Mouse (Mus musculus): ENCODE data around the gene Eya2. TPM values are rescaled to one million over a fixed set of nuclear protein-coding genes. Genes with fewer than 3 reads are reported as not detected.

Eya2 gene
- total and polyA plus RNA-seq, 2 experiments from 2014 or later: 10.0 to 20.1 TPM

DNA sequence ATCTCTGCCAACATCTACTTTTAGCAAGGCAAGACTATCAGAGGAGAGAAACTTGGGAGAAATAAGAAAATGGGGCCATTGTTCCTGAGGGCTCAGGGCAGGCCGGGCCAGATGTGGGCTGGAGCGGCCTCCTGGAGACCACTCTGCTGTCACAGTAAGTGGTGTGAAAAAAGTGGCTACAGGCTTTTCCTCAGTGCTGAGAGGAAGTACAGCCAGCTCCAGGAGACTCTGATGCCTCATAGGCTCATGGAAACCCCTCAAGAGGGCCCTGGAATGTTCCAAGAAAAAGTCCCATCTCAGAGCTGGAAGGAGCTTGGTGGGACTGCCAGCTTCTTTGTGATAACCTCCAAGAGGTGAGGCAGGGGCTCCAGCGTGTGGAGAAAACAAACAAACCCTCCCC is 27.8 kb downstream of the Eya2 start:
- Histone ChIP-seq H3K9me3 (ENCODE audit: low read length) (no peaks in the 10 kb centered on the region), H3K4me3 (ENCODE audit: low read length) (no peak overlapping the region), H3K27me3 (ENCODE audit: insufficient read depth, low read length) (no peaks in the 10 kb centered on the region), H3K4me1 (ENCODE audit: insufficient read depth, low read length) (no peaks in the 10 kb centered on the region), H3K9ac (replicated peaks; ENCODE audit: low read length) (no peak overlapping the region), H3K4me2 (ENCODE audit: low read depth, low read length) (no peak overlapping the region), H3K27ac (no peak overlapping the region), H3K36me3 (ENCODE audit: insufficient read depth, low read length) (no peaks in the 10 kb centered on the region)
- no peak for ATAC-seq
- DNase-seq (ENCODE audit: low spot score): no peak
- 53% methylated on average over 3 of the region's 3 CpGs for WGBS
- no peak for TF ChIP-seq CTCF (IDR thresholded peaks at IDR 0.05; ENCODE audit: low read depth)

DNA sequence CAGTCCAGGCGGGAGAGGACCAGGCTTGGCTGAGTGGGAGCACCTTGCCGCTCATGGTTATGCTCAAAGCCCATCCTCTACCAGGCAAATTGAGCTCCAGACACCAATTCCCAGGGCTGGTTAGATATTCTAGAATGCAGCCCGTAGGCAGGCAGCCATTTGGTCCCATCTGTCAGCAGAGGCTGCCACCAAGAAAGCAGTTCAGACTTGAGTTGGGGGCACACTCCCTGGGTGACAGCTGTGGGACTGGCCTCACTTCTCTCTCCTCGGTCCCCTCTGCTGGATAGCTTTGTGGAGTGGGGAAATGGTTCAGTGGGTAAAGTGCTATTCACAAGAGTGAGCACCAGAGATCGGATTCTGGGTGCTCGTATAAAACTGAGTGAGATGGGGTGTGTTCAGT is 32.0 kb downstream of the Eya2 start:
- H3K9ac ChIP-seq (replicated peaks; ENCODE audit: low read length): no peak overlapping the region
- 46% methylated on average over 6 of the region's 6 CpGs for WGBS
- no peak overlapping the region for H3K4me2 ChIP-seq (ENCODE audit: low read depth, low read length)
- no peaks in the 10 kb centered on the region for H3K27me3 ChIP-seq (ENCODE audit: insufficient read depth, low read length)
- DNase-seq (ENCODE audit: low spot score) (peak; percentile 38), ATAC-seq (no peak)
- no peaks in the 10 kb centered on the region for H3K4me1 ChIP-seq (ENCODE audit: insufficient read depth, low read length)
- H3K27ac ChIP-seq: no peak overlapping the region
- H3K4me3 ChIP-seq (ENCODE audit: low read length): no peak overlapping the region
- H3K9me3 ChIP-seq (ENCODE audit: low read length): no peaks in the 10 kb centered on the region
- no peaks in the 10 kb centered on the region for H3K36me3 ChIP-seq (ENCODE audit: insufficient read depth, low read length)
- no peak for TF ChIP-seq CTCF (IDR thresholded peaks at IDR 0.05; ENCODE audit: low read depth)

- H3K36me3 ChIP-seq (ENCODE audit: insufficient read depth, low read length): no peaks in the 10 kb centered on the region
- no peaks in the 10 kb centered on the region for H3K4me1 ChIP-seq (ENCODE audit: insufficient read depth, low read length)
- H3K9ac ChIP-seq (replicated peaks; ENCODE audit: low read length): no peak overlapping the region
- no peaks in the 10 kb centered on the region for H3K27me3 ChIP-seq (ENCODE audit: insufficient read depth, low read length)
- no peaks in the 10 kb centered on the region for H3K9me3 ChIP-seq (ENCODE audit: low read length)
- WGBS: 67% methylated on average over 6 of the region's 6 CpGs
- DNase-seq (ENCODE audit: low spot score) (peak; percentile 23), ATAC-seq (no peak)
- H3K4me3 ChIP-seq (ENCODE audit: low read length): no peak overlapping the region
- H3K4me2 ChIP-seq (ENCODE audit: low read depth, low read length): no peak overlapping the region
- H3K27ac ChIP-seq: no peak overlapping the region
- no peak for TF ChIP-seq CTCF (IDR thresholded peaks at IDR 0.05; ENCODE audit: low read depth)
Observed at GRCm38 (mm10) chr2:165627974-165628373, 33.1 kb downstream of the Eya2 start.

DNA sequence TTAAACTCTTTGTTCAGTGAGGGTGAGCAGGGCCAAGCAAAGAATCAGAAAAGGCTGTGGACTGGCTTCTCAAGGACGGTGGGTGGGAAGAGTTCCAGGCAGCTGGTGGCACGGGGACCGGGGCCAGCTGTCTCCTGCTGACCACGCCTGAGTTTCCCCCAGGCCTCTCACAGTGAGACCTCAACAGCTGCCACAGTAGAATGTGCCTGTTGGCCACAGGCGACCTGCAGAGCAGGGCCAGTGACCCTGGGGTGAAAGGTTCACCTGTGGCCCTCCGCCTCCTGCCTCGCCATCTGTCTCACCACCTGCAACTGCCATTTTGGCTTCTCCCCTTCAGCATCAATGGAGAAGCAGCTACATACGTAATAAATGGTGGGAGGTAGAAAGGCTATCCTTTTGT is 35.1 kb downstream of the Eya2 start:
- H3K9ac ChIP-seq (replicated peaks; ENCODE audit: low read length): no peak overlapping the region; the same call in 1 of the 2 replicates
- ATAC-seq (no peak), DNase-seq (ENCODE audit: low spot score) (peak; percentile 29)
- H3K27me3 ChIP-seq (ENCODE audit: insufficient read depth, low read length): no peaks in the 10 kb centered on the region
- H3K4me3 ChIP-seq (ENCODE audit: low read length): no peak overlapping the region
- no peaks in the 10 kb centered on the region for H3K9me3 ChIP-seq (ENCODE audit: low read length)
- no peak overlapping the region for H3K27ac ChIP-seq
- TF ChIP-seq CTCF (IDR thresholded peaks at IDR 0.05; ENCODE audit: low read depth): no peak
- H3K4me1 ChIP-seq (ENCODE audit: insufficient read depth, low read length): peaks cover 7% of the 10 kb centered on the region; the same call in 1 of the 2 replicates
- no peak overlapping the region for H3K4me2 ChIP-seq (ENCODE audit: low read depth, low read length)
- H3K36me3 ChIP-seq (ENCODE audit: insufficient read depth, low read length): no peaks in the 10 kb centered on the region
- 30% methylated on average over 8 of the region's 8 CpGs for WGBS

- 67% methylated on average over 11 of the region's 11 CpGs for WGBS
- peak; percentile 28 for DNase-seq (ENCODE audit: low spot score)
Observed at GRCm38 (mm10) chr2:165633011-165633785, 38.4 kb downstream of the Eya2 start.

DNA sequence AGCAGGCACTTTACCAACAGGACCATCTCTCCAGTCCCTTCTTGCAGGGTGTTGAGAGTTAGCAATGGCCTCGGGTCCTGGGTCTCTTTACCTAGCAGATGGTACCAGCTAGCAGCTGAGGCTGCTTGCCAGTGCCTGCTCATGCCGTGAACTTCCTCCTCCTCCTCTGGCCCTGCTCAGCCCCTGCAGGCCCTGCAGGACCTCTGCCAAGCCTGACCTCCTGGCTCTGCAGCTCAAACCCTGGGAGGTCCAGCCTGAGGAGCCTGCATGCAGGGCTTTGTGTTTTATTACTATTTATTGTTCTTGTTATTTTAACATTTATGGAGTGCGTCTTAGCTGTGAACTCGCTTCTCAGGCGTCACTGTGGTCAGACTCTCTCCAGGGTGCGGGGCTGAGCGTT is 39.6 kb downstream of the Eya2 start:
- no peaks in the 10 kb centered on the region for H3K27me3 ChIP-seq (ENCODE audit: insufficient read depth, low read length)
- no peak overlapping the region for H3K9ac ChIP-seq (replicated peaks; ENCODE audit: low read length)
- H3K4me2 ChIP-seq (ENCODE audit: low read depth, low read length): no peak overlapping the region
- H3K4me1 ChIP-seq (ENCODE audit: insufficient read depth, low read length): peaks cover 7% of the 10 kb centered on the region; the same call in 1 of the 2 replicates
- DNase-seq (ENCODE audit: low spot score) (peak; percentile 43), ATAC-seq (0 out of 2 replicates have a peak, but pooled peaks have one; percentile 50)
- no peak for TF ChIP-seq CTCF (IDR thresholded peaks at IDR 0.05; ENCODE audit: low read depth)
- H3K4me3 ChIP-seq (ENCODE audit: low read length): no peak overlapping the region
- H3K9me3 ChIP-seq (ENCODE audit: low read length): no peaks in the 10 kb centered on the region
- WGBS: 32% methylated on average over 7 of the region's 7 CpGs
- H3K27ac ChIP-seq: no peak overlapping the region
- no peaks in the 10 kb centered on the region for H3K36me3 ChIP-seq (ENCODE audit: insufficient read depth, low read length)

More at GRCm38 (mm10) chr2:165633011-165633785, 38.4 kb downstream of the Eya2 start:
- Histone ChIP-seq H3K9me3 (ENCODE audit: low read length) (no peaks in the 10 kb centered on the region), H3K9ac (replicated peaks; ENCODE audit: low read length) (no peak overlapping the region), H3K4me1 (ENCODE audit: insufficient read depth, low read length) (peaks cover 7% of the 10 kb centered on the region; the same call in 1 of the 2 replicates), H3K4me3 (ENCODE audit: low read length) (no peak overlapping the region), H3K27me3 (ENCODE audit: insufficient read depth, low read length) (no peaks in the 10 kb centered on the region), H3K36me3 (ENCODE audit: insufficient read depth, low read length) (no peaks in the 10 kb centered on the region), H3K27ac (no peak overlapping the region), H3K4me2 (ENCODE audit: low read depth, low read length) (no peak overlapping the region)
- ATAC-seq: no peak
- no peak for TF ChIP-seq CTCF (IDR thresholded peaks at IDR 0.05; ENCODE audit: low read depth)
